Mouse (Mus musculus) heart, embryonic 10.5 days (tissue): Measurements from ENCODE around the gene Arhgap1. TPM values are rescaled to one million over a fixed set of nuclear protein-coding genes. Genes with fewer than 3 reads are reported as not detected.

Source experiments
- DNase-seq: peaks from one replicate; pipeline ENCODE4 v3.0.0-alpha.2; 2017; ENCODE audit warnings: low spot score
- H3K27ac ChIP-seq: fragments of 300-500 bp; sonication (generic); 2 replicates; pipeline ENCODE4 v1.5.1; 2016; ENCODE audit warnings: mild to moderate bottlenecking
- H3K27me3 ChIP-seq: fragments of 300-500 bp; sonication (generic); 2 replicates; pipeline ENCODE4 v1.6.1; 2016; ENCODE audit warnings: mild to moderate bottlenecking; ENCODE audit not compliant: poor library complexity, insufficient read depth, severe bottlenecking
- H3K36me3 ChIP-seq: fragments of 300-500 bp; sonication (generic); 2 replicates; pipeline ENCODE4 v1.6.1; 2016; ENCODE audit warnings: mild to moderate bottlenecking, moderate library complexity
- H3K4me1 ChIP-seq: fragments of 300-500 bp; sonication (generic); 2 replicates; pipeline ENCODE4 v1.6.1; 2016; ENCODE audit warnings: mild to moderate bottlenecking
- H3K4me3 ChIP-seq: fragments of 300-500 bp; sonication (generic); 2 replicates; pipeline ENCODE4 v1.5.1; 2016; ENCODE audit warnings: mild to moderate bottlenecking, moderate library complexity
- H3K9me3 ChIP-seq: fragments of 300-500 bp; sonication (generic); 2 replicates; pipeline ENCODE4 v1.6.1; 2016; ENCODE audit warnings: mild to moderate bottlenecking, moderate library complexity
- WGBS: fragments of 180-500 bp; shearing (Covaris S2); methylation state at CpG from one replicate; pipeline ENCODE4 v1.1.7; 2016; 5-methylcytosine and 5-hydroxymethylcytosine counted together
- polyA plus RNA-seq: library from polyadenylated mRNA; unstranded; fragments of >200 nt; fragmentation: Nextera tagmentation; extraction: Ambion mirVana; gene quantifications from 2 replicates; pipeline ENCODE4 v1.2.1, GENCODE M21; 2016

Gene Arhgap1
- polyA plus RNA-seq, 1 experiment from 2014 or later = 212 TPM

GRCm38 (mm10) chr2:91710272-91711234, 60.9 kb downstream of the Arhgap1 start, which contains the start of the genes Atg13 and Harbi1:
TSS of gene Atg13 (minus strand) at chr2:91710576.
TSS of gene Harbi1 (plus strand) at chr2:91710852.
- H3K4me3 ChIP-seq = peak within 1 kb of the TSS; percentile 88
- H3K9me3 ChIP-seq = no peaks in the 10 kb centered on the region
- peak within 1 kb of the TSS; percentile 95 for H3K27ac ChIP-seq
- no peaks in the 10 kb centered on the region for H3K36me3 ChIP-seq
- no peaks in the 10 kb centered on the region for H3K27me3 ChIP-seq
- WGBS = under 1% methylated on average over 66 of the region's 66 CpGs
- H3K4me1 ChIP-seq = peaks cover 19% of the 10 kb centered on the region
- DNase-seq = peak; percentile 95

GRCm38 (mm10) chr2:91711256-91711925, 61.7 kb downstream of the Arhgap1 start:
- H3K27ac ChIP-seq = peak overlapping the region; percentile 95
- 4% methylated on average over 8 of the region's 8 CpGs for WGBS
- DNase-seq = no peak
- no peaks in the 10 kb centered on the region for H3K27me3 ChIP-seq
- no peaks in the 10 kb centered on the region for H3K9me3 ChIP-seq
- peaks cover 19% of the 10 kb centered on the region for H3K4me1 ChIP-seq
- H3K36me3 ChIP-seq = peaks cover 4% of the 10 kb centered on the region; the same call in 1 of the 2 replicates
- peak overlapping the region; percentile 88 for H3K4me3 ChIP-seq

GRCm38 (mm10) chr2:91714921-91715320, 65.3 kb downstream of the Arhgap1 start:
- H3K4me1 ChIP-seq = peaks cover 12% of the 10 kb centered on the region
- no peak overlapping the region for H3K27ac ChIP-seq
- H3K4me3 ChIP-seq = no peak overlapping the region
- no peaks in the 10 kb centered on the region for H3K9me3 ChIP-seq
- WGBS = 80% methylated on average over 1 of the region's 1 CpGs
- DNase-seq = no peak
- no peaks in the 10 kb centered on the region for H3K27me3 ChIP-seq
- peaks cover 9% of the 10 kb centered on the region; the same call in 1 of the 2 replicates for H3K36me3 ChIP-seq

GRCm38 (mm10) chr2:91718276-91718675, 68.6 kb downstream of the Arhgap1 start:
- H3K36me3 ChIP-seq = peaks cover 22% of the 10 kb centered on the region
- no peak for DNase-seq
- H3K9me3 ChIP-seq = no peaks in the 10 kb centered on the region
- no peak overlapping the region for H3K4me3 ChIP-seq
- 90% methylated on average over 6 of the region's 6 CpGs for WGBS
- no peaks in the 10 kb centered on the region for H3K27me3 ChIP-seq
- H3K27ac ChIP-seq = no peak overlapping the region
- no peaks in the 10 kb centered on the region for H3K4me1 ChIP-seq

Other genes with a start within 250 kb of the Arhgap1 start
- gene 1110051M20Rik, start 205.2 kb upstream of the Arhgap1 start, polyA plus RNA-seq = 43.2 and 50.1 TPM in 2 replicates
- 4.6 and 5.7 TPM in 2 replicates for gene Lrp4, start 192.3 kb upstream of the Arhgap1 start, polyA plus RNA-seq
- gene Ckap5, start 123.1 kb upstream of the Arhgap1 start, polyA plus RNA-seq = 77.2 and 82.6 TPM in 2 replicates
- gene F2, start 13.4 kb upstream of the Arhgap1 start, polyA plus RNA-seq = 0.73 and 15.9 TPM in 2 replicates
- 7.4 and 10.4 TPM in 2 replicates for gene Zfp408, start 69 bp upstream of the Arhgap1 start, polyA plus RNA-seq
- 20.5 and 22.3 TPM in 2 replicates for gene Atg13, start 60.7 kb downstream of the Arhgap1 start, polyA plus RNA-seq
- gene Harbi1, start 61.0 kb downstream of the Arhgap1 start, polyA plus RNA-seq = 12.9 and 17.4 TPM in 2 replicates
- 16.1 and 17.4 TPM in 2 replicates for gene Ambra1, start 80.3 kb downstream of the Arhgap1 start, polyA plus RNA-seq